Mouse (Mus musculus): ENCODE measurements at regions not wholly inside any gene's neighbourhood (a gene's known extent, or its start where the extent isn't known, plus 50 kb on each side); places are given as distances from the start of the nearest gene placed in this dataset.

DNA sequence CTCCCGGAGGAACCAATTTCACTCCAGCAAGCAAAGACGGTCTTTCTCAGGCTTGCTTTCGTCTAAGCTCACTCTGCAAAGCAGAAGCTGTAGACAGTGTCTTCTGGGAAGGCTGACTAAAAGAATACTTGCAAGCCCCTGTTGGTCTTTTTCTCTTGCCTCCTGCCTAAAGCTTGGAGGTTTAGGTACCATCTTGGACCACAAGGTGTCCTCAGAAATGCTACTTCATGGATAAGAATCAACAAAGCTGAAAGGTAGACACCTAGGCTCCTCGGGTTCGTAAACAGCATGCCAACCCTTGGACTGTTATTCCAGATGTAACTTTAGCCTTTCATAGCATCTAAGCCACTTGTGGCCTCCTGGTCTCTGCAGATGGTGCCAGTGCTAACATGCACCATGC, 53.0 kb upstream of the Dapl1 start:
- Histone ChIP-seq H3K27ac (replicated peaks) (no peak overlapping the region), H3K4me1 (0 out of 2 replicates have a peak, but pooled peaks cover 3% of the 10 kb centered on the region), H3K4me3 (replicated peaks) (no peak overlapping the region), H3K36me3 (no peaks in the 10 kb centered on the region), H3K9ac (replicated peaks) (no peak overlapping the region), H3K4me2 (no peak overlapping the region), H3K9me3 (replicated peaks) (no peaks in the 10 kb centered on the region), H3K27me3 (replicated peaks) (no peaks in the 10 kb centered on the region)
- ATAC-seq (ENCODE audit: low FRiP score) = no peak
- WGBS = 90% methylated on average over 5 of the region's 5 CpGs

DNA sequence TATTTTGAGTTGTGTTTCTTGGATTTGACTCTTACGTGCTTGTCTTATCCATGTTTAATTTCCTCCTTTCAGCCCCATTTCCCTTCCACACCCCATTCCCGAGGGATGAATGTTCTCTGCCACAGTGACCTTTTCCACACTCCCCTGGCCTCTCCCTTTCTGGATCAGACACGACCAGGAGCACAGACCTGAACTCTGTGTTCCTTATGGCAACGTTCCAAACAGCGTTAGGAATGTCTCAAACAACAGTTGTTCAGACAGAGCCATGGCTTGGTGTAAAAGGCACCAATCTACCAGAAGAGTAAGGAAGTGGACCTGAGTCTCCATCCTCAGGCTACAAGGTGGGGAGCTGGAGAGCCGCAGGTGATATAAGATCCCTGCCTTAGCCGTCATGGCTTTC, 52.6 kb upstream of the Dapl1 start:
- H3K4me2 ChIP-seq = no peak overlapping the region
- 84% methylated on average over 7 of the region's 7 CpGs for WGBS
- H3K9ac ChIP-seq (replicated peaks) = no peak overlapping the region
- no peak overlapping the region for H3K4me3 ChIP-seq (replicated peaks)
- 0 out of 2 replicates have a peak, but pooled peaks cover 3% of the 10 kb centered on the region for H3K4me1 ChIP-seq
- no peaks in the 10 kb centered on the region for H3K9me3 ChIP-seq (replicated peaks)
- no peak overlapping the region for H3K27ac ChIP-seq (replicated peaks)
- no peaks in the 10 kb centered on the region for H3K27me3 ChIP-seq (replicated peaks)
- ATAC-seq (ENCODE audit: low FRiP score) = no peak
- H3K36me3 ChIP-seq = no peaks in the 10 kb centered on the region

All from neural tube, embryonic 15.5 days (tissue).